Mouse (Mus musculus) hematopoietic stem cell, adult 5-6 weeks (primary cell): Measurements from ENCODE around the gene Ubtd1. TPM values are rescaled to one million over a fixed set of nuclear protein-coding genes. Genes with fewer than 3 reads are reported as not detected.

Experiments
- ATAC-seq, 2 experiments: fragments of 125-278 bp in 1 of 2; replicated peaks in 1 of 2; 2 replicates each; pipeline ENCODE4 v1.8.0; 2016 to 2017; ENCODE audit warnings: inconsistent platforms in 2 of 2, mild to moderate bottlenecking in 2 of 2, moderate number of reproducible peaks in 2 of 2, low read depth in 1 of 2, moderate TSS enrichment in 1 of 2; ENCODE audit not compliant: low FRiP score in 2 of 2, poor library complexity in 2 of 2, severe bottlenecking in 2 of 2, insufficient read depth in 1 of 2, low TSS enrichment in 1 of 2
- total RNA-seq: library from RNA; stranded (forward); fragments of 172-1452, 232-1000 nt; gene quantifications from 2 replicates; pipeline ENCODE4 v1.2.3, GENCODE M21; 2017

Ubtd1 gene
- total RNA-seq, 1 experiment from 2014 or later = 14.9 TPM

DNA sequence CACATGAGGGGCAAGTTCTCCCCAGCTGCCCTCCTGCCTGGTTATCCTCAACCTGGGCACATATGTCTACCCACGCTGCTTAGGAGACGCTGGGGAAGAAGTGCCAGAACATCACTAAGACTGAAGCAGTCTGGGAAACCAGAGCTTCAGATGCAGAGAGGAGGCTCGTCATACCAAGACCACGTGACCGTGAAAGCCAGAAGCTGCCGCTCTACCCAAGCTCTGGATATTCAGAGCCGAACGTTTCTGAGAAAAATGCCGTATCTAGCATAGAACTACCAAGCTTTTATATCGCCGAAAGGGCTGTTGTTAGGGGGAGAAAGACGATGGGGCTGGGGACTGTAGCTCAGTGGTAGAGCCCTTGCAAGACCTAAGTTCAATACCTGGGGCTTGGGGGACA is 56.7 kb downstream of the Ubtd1 start:
- ATAC-seq = no peak

DNA sequence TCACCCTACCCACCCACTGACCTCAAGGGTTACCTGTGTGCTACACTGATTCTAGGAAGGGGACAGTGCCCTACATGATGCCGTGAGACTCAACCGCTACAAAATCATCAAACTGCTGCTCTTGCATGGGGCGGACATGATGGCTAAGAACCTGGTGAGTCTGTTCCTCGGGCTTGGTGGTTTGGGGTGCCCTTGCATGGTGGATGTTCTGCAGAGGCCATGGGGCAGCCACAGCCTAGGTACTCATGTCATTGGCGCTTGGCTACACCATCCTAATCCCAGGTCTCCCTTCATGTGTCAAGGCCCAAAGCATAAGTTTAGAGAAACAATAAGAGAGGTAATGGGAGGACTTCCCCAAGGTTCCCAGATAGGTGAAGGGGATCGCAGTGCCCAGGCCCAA is 62.4 kb downstream of the Ubtd1 start:
- ATAC-seq = no peak

DNA sequence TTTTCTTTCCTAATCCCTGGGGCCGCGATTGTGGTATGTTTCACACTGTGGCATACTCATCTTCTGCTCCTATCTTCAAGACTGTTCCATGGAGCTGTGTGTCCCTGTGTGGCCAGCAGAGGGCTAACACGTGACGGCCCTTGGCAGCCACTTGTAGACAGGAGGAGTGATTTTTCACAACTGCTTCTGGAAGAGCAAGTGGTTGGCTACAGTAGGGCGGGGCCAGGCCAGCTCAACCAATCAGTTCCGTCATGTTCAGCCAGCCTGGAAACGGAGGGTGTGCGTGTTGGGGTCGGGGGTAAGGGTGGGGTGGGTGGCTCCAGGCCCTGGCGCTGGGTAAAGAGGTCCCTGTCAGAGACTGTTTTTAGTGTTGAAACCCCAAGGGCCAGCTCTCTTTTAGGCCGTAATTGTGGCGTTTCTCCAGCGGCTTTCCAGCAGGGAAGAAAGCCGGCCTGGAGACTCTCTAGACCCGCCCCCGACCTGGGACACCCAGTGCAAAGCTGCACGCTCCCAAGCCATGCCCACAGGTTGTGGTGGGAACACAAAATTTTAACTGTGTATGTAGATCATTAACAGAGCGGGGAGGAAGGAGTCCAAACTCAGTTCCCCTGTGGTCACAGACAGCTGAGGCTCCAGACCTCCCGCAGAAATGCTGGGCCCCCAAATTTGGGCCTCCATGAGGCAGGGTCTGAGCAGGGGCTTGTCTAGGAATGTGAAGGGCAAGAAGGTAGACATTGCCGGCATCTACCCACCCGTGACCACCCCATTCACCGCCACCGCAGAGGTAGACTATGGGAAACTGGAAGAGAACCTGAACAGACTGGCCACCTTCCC is 63.9 kb downstream of the Ubtd1 start, which contains the start of gene Hoga1:
TSS of gene Hoga1 (plus strand) at position 342 of the 834 bp plus-strand sequence.
- peak; percentile 70 to 86 for ATAC-seq

DNA sequence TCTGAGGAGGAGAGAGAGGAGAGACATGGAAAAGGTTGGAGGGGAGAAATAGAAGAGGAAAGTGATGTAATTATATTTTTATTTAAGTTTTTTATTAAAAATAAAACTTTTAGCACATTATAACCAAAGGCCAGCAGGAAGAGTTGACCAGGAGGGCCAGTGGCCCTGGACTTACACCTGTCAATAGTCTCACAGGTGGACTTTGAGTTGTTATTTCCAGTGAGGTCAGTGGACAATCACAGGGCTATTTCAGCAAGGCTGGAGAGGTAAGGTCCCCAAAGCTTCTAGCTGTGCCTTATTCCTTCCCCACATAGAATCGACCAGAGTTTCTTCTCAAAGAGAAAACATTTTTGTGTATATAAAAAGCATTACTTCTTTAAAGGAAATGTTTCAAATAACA is 68.7 kb downstream of the Ubtd1 start:
- ATAC-seq = no peak

DNA sequence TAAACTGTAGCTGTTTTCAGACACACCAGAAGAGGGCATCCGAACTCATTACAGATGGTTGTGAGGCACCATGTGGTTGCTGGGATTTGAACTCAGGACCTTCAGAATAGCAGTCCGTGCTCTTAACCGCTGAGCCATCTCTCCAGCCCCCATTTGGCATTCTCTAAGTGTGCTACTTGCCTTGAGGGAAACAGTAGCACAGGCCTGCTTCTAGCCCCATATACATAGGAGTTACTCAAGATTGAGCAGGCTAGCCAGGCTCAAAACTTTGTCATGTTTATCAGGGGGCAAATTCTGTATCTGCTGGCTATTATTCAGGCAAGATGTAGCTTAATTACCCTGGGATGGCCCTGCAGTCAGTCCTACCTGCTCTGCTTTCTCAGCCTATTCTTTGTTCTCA is 69.8 kb downstream of the Ubtd1 start:
- ATAC-seq = no peak

DNA sequence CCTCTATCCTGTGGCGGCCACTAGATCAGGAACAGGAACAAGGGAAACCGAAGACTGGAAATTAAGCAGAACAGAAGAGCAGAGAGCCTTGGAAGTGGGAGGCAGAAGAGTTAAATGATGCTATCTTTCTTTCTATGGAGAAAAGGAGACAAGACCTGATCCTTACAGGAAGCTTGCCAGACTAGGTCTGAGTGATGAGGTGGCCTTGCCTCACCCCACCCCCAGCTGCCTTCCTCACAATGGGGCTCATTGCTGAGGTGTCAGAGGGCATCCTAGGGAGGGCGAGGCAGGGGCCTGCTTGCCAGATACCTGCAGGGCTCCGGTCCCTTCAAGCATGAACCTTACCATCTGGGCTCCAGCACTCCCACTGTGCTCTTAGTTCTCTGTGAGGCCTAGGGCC is 70.4 kb downstream of the Ubtd1 start, which contains the start of gene 4933411K16Rik:
TSS of gene 4933411K16Rik (plus strand) at position 301 of the 400 bp plus-strand sequence.
- no peak for ATAC-seq

DNA sequence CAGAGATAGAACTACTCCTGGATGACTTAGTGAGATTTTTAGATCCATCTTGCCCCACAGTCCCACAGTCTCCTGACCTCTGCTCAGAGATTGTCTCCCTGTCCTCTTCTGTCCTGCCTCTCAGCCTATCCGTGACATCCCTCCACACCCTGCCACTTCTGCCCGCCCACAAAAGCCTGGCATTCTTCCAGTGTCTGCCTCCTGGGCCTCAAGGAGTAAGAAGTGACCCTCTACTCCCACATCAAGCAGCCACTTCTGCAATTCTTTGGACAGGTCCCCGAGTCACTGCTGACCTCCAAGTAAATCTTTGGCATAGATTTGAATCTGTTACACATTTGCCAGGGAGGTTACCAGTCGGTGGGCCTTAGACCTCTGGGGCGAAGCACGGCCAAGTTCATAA is 72.7 kb downstream of the Ubtd1 start:
- no peak for ATAC-seq

DNA sequence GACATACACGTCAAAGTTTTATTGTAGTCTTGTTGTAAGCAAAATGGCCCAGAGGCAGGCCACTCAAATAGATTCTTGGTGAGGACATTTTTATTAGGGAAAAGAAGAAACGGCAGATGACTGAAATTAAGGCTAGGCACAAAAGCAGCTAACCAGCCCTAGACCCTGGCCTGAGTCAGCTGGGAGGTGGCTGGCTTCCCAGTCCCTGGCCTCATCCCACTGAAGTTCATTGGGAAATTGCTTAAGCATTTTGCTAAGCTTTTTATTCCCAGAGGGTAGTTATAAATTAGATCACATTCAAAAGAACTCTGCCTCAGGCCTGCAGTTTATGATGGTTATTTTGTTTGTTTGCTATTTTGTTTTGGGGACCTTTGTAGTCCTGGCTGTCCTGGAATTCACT is 74.3 kb downstream of the Ubtd1 start:
- ATAC-seq = no peak

DNA sequence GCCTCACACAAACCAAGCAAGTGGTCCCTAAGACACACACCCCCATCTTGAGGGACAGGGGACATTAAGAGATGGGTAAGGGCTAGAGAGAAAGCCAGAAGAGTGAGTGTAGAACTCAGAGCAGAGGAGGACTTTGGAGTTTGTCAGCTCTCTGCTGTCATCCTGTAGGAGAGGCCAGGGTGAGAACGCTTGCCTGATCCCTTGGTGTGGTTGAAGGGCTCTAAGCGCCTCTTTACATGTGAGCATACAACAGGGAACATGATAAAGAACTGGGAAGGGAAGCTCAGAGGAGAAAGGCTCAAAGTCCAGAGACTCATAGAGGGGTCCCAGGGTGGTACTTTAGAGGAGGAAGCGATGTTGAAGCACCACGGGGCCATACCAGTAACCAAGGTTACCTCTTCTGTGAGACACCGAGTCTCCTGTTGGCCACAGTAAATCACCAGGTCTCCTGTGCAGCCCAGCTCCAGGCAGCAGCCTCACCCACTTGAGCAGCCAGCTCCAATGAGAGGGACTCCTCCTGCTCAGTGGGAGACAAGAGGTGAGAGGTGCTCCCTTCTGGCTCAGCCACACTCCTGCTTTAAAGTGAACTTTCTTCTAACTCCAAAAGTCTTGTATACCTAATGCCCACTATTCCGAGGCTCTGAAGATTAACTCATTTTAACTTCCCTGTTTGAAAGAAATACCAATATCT is 75.3 kb downstream of the Ubtd1 start:
- no peak for ATAC-seq

DNA sequence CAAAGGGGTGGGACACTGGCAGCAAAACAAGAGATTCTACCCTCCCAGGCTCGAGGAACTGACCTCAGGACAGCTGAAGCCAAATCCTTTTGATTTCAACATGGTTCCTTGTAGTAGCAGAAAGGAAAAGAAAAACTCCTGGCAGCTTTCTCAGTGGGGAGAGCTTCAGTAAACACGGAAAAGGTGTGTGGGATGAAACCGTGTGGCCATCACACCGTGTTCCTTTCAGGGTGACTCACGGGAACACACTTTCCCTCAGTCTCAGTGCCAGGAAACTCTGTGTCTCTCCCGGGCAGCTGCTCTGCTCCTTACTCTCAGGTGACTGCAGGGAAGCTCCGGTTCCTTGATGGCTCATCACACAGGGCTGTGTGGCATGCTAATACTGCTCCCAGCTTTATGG is 76.9 kb downstream of the Ubtd1 start:
- ATAC-seq = no peak

DNA sequence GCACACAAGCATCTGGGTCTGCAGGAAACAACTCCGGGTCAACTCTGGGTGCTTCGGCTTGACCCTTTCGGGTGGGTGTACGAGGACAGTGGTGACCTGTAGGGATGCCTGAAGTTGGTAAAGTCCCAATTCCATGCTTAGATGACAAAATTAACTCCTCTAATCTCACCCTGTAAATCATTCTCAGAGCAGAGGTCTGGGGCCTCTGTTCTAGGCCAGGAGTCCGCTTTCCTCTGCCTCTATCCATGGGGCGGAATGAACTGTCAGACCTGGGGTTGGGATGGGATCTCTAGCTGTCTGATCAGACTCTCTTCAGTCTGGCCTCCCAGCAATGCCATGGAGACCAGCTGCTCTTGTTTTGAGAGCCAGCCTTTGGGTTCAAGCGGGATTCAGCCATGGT is 79.9 kb downstream of the Ubtd1 start:
- ATAC-seq = no peak

DNA sequence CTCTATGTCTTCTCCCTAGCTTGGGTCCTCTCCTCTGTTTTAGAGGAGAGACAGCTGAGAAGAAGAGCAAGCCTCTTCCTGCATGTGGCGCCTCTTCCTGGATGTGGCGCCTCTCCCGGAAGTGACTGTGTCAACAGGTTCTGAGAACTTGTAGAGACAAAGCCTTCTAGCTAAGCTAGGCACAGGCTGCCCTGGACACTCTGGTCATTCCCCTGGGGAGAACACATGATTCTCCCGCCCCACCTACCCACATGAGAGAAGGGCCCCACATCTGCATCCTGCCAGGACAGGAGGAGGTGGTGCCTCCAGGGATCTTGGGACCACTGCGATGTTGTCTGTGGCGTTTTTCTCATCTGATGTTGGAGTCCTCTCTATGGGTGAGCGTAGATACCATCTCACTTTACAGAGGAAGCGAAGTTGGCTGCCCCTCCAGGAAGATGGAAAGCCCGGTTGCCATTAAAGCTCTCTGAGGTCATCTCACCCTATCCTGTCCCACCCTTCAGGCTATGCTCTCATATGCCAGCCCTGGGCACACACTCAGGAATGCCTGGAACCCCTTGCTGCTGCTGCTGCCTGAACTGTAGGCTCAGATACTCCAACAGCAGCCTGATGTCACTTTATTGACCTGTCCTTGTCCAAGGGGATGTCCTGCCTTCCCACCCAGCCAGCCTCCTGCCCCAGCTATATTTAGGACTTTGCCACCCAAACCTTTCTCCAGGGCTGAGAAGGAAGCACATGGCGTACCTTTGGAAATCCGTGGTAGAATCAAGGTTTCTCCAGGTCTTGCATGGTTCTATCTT is 87.1 kb downstream of the Ubtd1 start:
- no peak for ATAC-seq

DNA sequence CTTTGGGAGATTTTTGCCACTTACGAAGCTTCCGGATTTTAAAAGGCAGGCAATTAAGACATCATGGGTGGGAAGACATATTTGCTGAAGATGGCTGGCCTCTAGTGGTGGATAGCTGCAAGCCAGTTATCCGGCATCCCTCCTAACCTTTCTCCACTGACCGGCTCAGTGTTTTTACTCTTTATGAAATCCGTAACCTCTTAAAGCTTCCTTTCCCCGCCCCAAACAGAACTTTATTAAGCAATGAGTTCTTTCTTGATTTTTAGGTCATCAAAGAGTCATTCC is 87.6 kb downstream of the Ubtd1 start:
- ATAC-seq = no peak

DNA sequence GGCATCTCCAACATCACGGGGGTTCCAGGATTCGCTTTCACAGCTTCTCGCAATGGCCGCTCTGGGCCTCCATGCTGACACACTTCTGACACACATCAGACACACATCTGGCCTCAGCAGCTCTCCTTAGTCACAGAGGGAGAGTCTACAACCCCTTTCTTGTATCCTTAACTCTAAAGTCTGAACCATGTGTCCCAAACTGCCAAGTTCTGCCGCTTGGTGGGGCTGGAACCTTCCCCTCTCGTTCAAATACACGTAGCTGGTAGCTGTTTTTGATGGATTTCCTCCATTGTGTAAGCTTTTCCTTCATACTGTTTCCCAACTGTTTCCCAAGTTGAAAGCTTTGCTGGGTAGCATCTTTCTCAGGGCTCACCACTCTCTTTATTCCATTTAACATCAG is 89.7 kb downstream of the Ubtd1 start:
- no peak for ATAC-seq

DNA sequence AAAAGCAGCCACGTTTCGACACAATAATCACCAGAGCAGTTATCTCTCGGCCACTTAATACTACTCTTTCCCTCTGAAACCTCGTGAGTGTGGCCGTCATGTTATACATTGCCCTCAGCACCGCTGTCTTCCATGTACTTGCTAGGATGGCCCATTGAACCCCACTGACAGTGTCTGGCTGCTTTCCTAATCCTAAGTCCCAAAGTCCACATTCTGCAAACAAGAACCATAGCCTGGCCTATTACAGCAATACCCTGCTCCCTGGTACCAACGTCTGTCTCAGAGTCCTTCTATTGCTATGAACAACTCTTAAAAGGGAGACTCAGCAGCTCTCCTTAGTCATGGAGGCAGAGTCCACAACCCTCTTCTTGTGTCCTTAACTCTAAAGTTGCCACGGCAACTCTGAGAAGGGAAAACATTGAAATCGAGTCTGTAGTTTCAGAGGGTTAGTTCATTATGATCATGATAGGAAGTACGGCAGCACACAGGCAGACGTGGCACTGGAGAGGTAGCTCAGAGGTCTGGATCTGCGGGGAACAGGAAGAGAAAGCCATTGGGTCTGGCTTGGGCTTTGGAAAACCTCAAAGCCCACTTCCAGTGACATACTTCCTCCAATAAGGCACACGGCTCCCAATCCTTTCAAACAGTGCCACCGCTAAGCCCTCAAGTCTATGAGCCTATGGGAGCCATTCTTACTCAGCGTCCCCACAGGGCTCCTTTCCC is 90.5 kb downstream of the Ubtd1 start:
- ATAC-seq = no peak

DNA sequence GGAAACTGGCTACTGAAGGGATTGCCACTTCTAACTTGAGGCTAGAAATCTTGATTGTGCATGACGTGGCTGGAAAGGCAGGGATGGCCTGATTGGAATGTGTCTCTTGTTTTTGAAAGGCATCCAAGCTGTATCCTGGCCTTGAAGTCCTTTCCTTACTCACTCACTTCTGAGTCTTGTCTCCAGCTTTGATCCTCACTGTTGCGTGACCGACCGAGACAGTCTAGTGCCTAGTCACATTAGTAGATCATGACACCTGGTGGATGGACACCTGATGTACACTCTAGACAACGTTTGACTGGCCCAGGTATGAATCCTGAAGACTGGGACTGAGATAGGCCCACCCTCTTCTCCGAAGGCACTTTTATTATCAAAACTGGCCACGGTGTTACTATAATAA is 91.2 kb downstream of the Ubtd1 start:
- no peak for ATAC-seq

DNA sequence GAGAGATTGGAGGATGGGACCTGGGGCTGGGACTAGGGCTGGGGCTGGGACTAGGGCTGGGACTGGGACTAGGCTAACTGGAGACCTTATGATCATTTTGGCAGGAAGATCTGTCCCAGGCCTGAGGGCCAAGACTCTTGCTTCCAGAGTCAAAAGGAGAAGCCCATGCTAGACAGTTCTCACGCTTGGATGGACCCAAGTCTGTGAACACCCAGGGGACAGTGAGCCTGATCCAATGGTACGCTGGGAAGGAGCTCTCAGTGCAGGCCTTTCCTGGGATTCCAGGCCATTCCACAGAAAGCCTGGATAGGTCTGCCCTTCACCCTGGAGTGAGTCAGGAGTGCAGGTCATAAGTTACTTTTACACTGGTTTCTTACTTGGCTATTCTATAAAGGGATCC is 93.5 kb downstream of the Ubtd1 start:
- ATAC-seq = no peak

DNA sequence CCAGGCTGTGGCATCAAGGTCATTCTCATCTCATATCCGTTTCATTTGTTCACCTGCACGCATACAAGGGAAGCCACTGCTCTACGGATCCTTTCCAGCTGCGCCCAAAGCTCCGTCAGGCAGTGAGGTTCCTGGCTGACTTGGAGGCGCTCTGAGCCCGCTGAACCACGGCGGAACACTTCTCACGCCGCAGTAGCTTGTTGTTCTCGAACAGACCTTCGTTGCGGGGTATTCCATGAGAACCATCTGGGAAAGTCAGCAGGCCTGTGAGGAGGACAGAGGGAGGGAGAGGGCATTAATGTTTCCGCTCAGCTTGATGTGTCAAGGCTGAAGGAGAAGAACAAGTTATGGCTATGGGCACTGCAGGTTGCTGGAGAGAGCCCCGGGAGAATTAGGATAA is 94.4 kb downstream of the Ubtd1 start:
- ATAC-seq = no peak
